Mouse (Mus musculus): ENCODE measurements around the gene Ect2. TPM values are rescaled to one million over a fixed set of nuclear protein-coding genes. Genes with fewer than 3 reads are reported as not detected.

The Ect2 gene
- total RNA-seq, 2 experiments from 2014 or later: 9.3 to 9.6 TPM

DNA sequence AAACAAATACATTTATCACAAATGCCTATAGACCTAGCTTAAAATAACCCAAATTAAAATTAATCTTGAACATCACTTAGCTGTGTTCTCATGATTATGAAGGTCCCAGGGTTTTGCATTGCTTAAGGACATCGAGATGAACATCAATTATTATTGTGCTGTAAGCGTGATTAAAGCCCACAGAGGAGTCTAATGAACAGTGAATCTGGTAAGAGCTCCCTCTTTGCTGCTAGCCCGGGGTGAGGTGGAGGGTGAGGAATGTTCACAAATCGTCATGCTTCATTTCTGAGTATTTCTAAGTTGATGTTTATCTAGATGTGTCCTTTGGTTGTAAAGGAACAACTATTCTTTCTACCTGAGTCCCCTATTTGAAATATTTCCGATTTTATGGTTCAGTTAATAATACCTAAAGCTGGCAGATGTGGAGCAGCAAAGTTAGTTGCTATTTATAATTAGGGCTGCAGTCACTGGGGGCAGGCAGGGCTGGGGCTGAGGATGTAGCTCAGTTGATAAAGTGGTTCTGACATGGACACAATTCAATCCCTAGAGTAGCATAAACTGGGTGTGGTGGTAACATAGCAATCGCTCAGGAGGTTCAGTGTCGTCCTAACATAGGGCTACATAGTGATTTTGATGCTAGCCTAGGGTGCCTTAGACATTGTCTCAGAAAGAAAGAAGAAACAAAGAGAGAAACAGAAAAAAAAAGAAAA, 73.5 kb downstream of the Ect2 start:
- DNase-seq: no peak
- intact Hi-C loops (cut with DNase I): no loop called here

DNA sequence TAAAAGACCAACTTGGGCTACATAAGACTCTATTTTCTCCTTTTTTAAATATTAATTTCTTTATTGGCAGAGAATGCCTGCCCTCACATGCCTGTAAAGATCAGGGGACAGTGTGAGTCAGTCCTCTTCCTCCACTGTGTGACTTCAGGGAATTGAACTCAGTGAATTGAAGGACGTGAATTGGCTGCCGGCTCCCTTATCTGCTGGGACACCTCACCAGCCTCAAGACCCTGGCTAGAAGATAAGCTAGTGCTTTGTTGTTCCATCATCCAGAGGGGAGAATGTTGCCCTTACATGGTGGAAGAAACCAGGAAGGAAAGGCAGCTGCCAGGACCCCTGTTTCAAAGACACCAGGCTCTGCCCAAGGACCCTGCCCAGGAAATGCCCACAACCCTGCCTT, 79.8 kb downstream of the Ect2 start:
- intact Hi-C loops (cut with DNase I): no loop called here

DNA sequence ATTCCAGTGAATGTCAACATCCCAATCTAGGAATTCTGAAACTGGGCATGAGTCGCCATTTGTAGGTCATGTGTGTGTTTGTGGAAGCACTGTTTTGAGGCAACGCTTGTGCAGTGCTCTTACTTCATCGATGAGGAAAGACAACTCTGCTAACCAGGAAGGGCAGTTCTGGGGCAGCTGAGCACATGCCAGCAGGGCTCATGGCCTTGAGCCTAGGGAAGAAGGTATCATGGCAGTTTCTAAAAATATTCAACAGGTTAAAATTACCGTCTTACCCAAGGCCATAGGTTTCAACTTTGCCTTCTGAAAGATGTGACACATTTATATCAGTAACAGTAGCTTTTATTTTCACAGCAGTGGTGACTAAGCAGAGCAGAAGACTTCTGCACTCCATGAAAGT, 82.0 kb downstream of the Ect2 start:
- intact Hi-C loops (cut with DNase I): no loop called here
- no peak for DNase-seq

More for the DNA sequence above, 79.8 kb downstream of the Ect2 start:
- no peak for DNase-seq

DNA sequence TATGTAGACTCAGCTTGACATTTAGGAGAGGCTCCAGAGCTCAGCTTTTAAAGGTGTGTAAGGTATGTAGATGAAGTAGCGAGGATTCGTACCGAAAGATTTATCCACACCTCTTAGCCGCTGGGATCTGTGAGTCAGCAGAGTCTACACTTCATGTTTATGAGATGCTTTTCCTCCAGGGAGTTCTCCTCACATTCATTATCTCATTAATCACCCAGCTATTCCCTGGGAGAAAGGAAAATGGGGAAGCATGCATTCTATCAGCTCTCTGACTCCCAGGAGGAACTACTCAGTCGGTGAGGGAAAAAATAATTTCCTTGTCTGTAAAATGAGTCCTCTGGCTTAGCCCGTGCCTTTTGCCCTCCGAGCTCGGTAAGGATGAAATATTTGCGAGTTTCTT, 83.3 kb downstream of the Ect2 start:
- no peak for DNase-seq
- intact Hi-C loops (cut with DNase I): no loop called here

DNA sequence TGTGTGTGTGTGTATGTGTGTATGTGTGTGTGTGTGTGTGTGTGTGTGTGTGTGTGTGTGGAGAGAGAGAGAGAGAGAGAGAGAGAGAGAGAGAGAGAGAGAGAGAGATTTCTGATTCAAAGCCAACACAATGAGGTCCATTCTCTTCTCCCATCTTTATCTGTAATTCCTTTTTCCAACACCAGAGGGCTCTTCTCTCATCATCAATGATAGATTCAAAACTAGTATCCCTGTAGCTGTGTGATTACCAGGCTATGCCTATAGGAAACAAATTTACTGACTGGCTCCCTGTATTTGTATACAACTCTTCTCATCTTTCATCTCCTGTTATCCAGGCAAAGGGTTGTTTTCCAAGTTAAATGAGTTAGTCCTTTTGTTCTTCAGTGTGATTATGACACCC, 86.5 kb downstream of the Ect2 start:
- intact Hi-C loops (cut with DNase I): loop anchor here (5.0 kb wide), 1 partner anchor 170 kb away; no protein-coding TSS in a partner anchor
- DNase-seq: no peak

DNA sequence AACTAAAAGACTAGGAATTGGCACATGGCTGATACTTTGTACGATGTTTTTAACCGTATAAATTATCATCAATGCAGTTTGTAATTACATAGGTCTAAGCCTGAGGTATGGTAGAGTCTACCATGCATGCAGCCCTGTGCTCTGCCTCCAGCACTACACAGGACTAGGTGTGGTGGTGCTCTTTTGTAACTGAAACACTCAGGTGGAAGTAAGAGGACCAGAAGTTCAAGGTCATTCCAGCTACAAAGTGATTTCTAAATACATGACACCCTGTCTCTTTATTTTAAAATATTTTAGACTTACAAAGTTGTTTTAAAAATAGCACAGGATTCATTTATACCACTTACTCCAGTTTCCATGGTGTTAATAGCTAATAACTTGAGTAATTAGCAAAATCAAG, 88.8 kb downstream of the Ect2 start:
- intact Hi-C loops (cut with DNase I): loop anchor here (5.0 kb wide), 1 partner anchor 172 kb away; no protein-coding TSS in a partner anchor
- DNase-seq: no peak

DNA sequence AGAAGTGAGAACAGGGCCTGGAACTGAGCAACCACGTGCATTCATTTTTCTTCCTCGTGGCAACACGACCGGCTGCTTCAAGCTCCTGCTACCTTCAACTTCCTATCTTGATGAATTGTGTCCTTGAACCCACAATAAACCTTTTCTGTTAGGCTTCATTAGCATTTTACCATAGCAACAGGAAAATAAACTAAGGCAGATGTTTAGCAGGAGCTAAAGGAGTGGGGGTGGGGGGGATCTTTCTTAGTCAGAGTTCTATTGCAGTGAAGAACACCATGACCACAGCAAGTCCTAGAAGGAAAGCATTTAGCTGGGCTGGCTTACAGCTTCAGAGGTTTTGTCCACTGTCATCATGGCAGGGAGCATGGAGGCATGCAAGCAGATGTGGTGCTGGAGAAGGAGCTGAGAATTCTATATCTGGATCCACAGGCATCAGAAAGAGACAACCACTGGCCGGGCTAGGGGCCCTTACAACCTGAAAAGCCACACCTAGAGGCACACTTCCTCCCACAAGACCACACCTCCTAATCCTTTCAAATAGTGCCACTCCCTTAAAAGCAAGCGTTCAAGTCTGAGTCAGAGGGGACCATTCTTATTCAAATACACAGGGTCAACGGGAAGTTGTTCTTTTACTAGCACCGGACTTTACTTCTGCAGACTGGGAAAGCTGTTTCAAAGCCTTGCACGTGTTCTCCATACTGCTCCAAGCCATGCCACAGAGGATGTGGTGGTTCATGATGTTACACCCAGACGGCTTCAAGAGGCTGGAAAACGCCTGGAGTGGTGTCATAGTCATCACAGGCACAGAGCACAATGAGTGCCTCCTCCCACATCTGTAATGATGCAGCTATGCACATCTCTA, 90.0 kb downstream of the Ect2 start:
- no peak for DNase-seq
- intact Hi-C loops (cut with DNase I): no loop called here

DNA sequence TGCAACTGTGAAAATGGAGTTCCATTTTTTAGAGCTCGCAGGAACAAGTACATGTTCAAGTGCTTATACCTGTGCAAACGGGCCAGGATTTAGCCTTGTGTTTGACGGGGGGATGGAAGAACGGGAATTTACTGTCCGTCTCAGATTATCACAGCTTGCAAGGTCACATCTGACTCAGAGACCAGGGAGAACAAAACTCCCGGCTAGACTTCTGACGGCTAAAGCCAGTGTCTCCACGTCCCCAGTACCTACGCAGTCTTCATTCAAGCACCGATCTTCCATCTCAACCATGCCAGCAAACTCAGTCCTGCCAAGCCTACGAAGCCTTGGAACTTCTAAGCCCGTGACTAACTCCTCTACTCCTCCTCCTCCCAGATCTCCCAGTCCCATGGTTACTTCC, 93.2 kb downstream of the Ect2 start:
- DNase-seq: no peak
- intact Hi-C loops (cut with DNase I): no loop called here

DNA sequence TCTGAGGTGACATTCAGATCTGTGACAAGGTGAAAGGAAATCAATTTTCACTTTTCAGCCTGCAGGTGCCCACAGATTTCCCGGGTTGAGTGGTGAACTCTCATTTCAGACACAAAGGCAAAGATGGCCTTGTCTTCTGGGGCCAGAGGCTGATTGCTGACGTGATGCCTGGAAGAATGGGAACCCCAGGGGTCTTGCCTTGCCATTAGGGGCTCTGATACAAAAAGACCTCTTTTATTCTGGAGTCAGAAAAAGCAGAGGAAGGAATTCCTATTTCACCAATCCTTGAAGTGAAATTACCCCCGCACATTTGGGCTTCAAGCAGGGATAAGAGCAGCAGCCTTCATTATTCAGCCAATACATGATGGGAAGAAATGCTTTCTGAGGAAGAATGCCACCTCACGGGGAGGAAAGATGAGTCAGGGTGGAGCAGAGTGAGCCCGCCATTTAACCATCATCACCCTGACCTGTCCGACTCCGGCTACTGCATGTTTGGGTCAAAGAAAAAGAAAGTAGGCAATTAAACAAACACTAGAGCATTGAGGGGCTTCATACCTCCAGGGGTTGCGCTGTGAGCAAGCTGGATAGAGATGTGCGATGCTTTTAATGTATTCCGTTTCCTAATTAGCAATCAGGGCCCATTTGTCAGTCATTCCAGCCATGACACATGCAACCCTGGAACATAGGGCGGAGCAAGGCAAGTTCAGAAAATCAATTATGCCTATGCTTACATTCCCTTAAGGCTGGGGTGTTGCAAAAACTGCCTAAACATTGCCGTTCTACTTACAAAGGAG, 94.0 kb downstream of the Ect2 start:
- intact Hi-C loops (cut with DNase I): no loop called here
- DNase-seq: no peak

DNA sequence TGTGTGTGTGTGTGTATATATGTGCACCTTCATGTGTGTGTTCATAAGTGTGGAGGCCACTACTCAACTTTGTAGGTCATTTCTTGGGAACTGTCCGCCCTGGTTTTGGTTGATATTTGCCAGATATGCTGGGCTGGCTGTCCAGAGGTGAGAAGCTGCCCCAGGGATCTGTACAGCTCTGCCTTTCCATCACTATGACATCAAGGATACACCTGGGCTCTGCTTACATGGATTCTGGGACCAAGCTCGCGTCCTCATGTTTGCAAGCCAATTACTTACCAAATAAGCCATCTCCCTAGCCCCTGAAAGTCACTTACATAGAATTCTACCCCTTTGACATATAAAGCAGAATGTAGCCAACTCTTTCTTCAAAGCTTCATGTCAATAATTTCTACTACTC, 98.2 kb downstream of the Ect2 start:
- DNase-seq: no peak
- intact Hi-C loops (cut with DNase I): no loop called here

DNA sequence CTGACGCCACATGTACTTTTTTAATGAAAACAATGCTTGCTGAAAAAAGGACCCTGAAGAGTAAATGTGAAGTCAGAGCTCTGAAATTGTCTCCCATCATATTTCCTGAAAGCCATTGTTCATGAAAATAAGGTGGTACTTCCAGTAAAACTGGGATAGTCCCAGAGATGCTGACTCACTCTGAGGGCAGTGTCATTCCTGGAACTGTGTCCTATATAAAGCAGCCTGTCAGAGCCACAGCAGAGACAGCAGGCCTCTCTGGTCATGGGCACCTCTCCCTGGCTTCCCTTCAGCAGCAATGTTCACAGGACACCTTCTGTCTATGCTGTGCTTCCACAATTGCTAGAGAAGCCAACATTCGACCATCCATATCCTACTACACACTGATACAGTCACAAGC, 98.9 kb downstream of the Ect2 start:
- intact Hi-C loops (cut with DNase I): no loop called here
- peak in 1 of 2 experiments; percentile 7 for DNase-seq

Other genes starting within 250 kb of the Ect2 start
- gene Nceh1, start 29.1 kb upstream of the Ect2 start, total RNA-seq (2021): 100 to 1,000 TPM; 167 TPM
- gene Tnfsf10, start 163.2 kb upstream of the Ect2 start, total RNA-seq (2021): 10 to 100 TPM; 10.6 to 19.0 TPM
- gene Ghsr, start 217.5 kb upstream of the Ect2 start, total RNA-seq (2021): not detected

Data from heart, postnatal 10 days (tissue).